Mouse (Mus musculus) midbrain, embryonic 14.5 days (tissue): ENCODE measurements around the gene Kcnip1. TPM values are rescaled to one million over a fixed set of nuclear protein-coding genes. Genes with fewer than 3 reads are reported as not detected.

ENCODE experiments used
- ATAC-seq: fragments of 200-750 bp; cut with Nextera tagmentation; 2 replicates; pipeline ENCODE4 v1.8.0; 2017; ENCODE audit warnings: moderate number of reproducible peaks, moderate library complexity; ENCODE audit not compliant: low FRiP score, low TSS enrichment
- DNase-seq: peaks from one replicate; pipeline ENCODE4 v3.0.0-alpha.2; 2015
- H3K27ac ChIP-seq: fragments of 300-500 bp; sonication (generic); replicated peaks from 2 replicates; pipeline ENCODE4 v1.5.1; 2014; ENCODE audit warnings: mild to moderate bottlenecking, low read depth, low read length, moderate library complexity
- H3K27me3 ChIP-seq: fragments of 300-500 bp; sonication (generic); 2 replicates; pipeline ENCODE4 v1.6.1; 2014; ENCODE audit warnings: low read length, control low read depth, mixed read lengths; ENCODE audit not compliant: control insufficient read depth, insufficient read depth
- H3K36me3 ChIP-seq: fragments of 300-500 bp; sonication (generic); 2 replicates; pipeline ENCODE4 v1.6.1; 2014; ENCODE audit warnings: low read length, control low read depth; ENCODE audit not compliant: control insufficient read depth, insufficient read depth
- H3K4me1 ChIP-seq: fragments of 300-500 bp; sonication (generic); 2 replicates; pipeline ENCODE4 v1.6.1; 2014; ENCODE audit warnings: mild to moderate bottlenecking, antibody characterized with exemption, low read length, control low read depth; ENCODE audit not compliant: control insufficient read depth, insufficient read depth
- H3K4me2 ChIP-seq: fragments of 300-500 bp; sonication (generic); 2 replicates; pipeline ENCODE4 v1.6.1; 2014; ENCODE audit warnings: mild to moderate bottlenecking, low read length, moderate library complexity
- H3K4me3 ChIP-seq: fragments of 300-500 bp; sonication (generic); replicated peaks from 2 replicates; pipeline ENCODE4 v1.5.1; 2014; ENCODE audit warnings: low read depth, low read length
- H3K9ac ChIP-seq: fragments of 300-500 bp; sonication (generic); replicated peaks from 2 replicates; pipeline ENCODE4 v1.6.1; 2014; ENCODE audit warnings: mild to moderate bottlenecking, low read length, moderate library complexity
- H3K9me3 ChIP-seq: fragments of 300-500 bp; sonication (generic); 2 replicates; pipeline ENCODE4 v1.6.1; 2016; ENCODE audit warnings: low read length, control low read depth, mixed read lengths; ENCODE audit not compliant: control insufficient read depth
- WGBS: fragments of 180-500 bp; shearing (Covaris S2); extraction: QIAGEN DNeasy Blood & Tissue Kit; methylation state at CpG from one replicate; pipeline ENCODE4 v1.1.7; 2014; 5-methylcytosine and 5-hydroxymethylcytosine counted together
- polyA plus RNA-seq: library from polyadenylated mRNA; unstranded; fragments of >200 nt; fragmentation: Nextera tagmentation; extraction: Ambion mirVana; gene quantifications from 2 replicates; pipeline ENCODE4 v1.2.1, GENCODE M21; 2014

Gene Kcnip1
- polyA plus RNA-seq, 1 experiment from 2014 or later = 76.5 TPM

GRCm38 (mm10) chr11:33972114-33972513, 20.8 kb downstream of the Kcnip1 start:
- ATAC-seq (no peak), DNase-seq (no peak)
- Histone ChIP-seq H3K4me1 (no peaks in the 10 kb centered on the region), H3K36me3 (no peaks in the 10 kb centered on the region), H3K9ac (no peak overlapping the region), H3K9me3 (no peaks in the 10 kb centered on the region), H3K27me3 (no peaks in the 10 kb centered on the region), H3K27ac (no peak overlapping the region), H3K4me2 (no peak overlapping the region), H3K4me3 (no peak overlapping the region)
- WGBS = 86% methylated on average over 7 of the region's 7 CpGs

- Histone ChIP-seq H3K4me1 (no peaks in the 10 kb centered on the region), H3K27me3 (no peaks in the 10 kb centered on the region), H3K9me3 (no peaks in the 10 kb centered on the region), H3K4me2 (no peak overlapping the region), H3K36me3 (no peaks in the 10 kb centered on the region), H3K9ac (no peak overlapping the region), H3K27ac (no peak overlapping the region), H3K4me3 (no peak overlapping the region)
- DNase-seq (no peak), ATAC-seq (no peak)
- WGBS = 87% methylated on average over 3 of the region's 3 CpGs
Observed at GRCm38 (mm10) chr11:33969199-33969598, 23.8 kb downstream of the Kcnip1 start.

GRCm38 (mm10) chr11:33967708-33968107, 25.2 kb downstream of the Kcnip1 start:
- no peaks in the 10 kb centered on the region for H3K36me3 ChIP-seq
- H3K9ac ChIP-seq = no peak overlapping the region
- no peak overlapping the region for H3K27ac ChIP-seq
- 91% methylated on average over 4 of the region's 4 CpGs for WGBS
- no peak for ATAC-seq
- H3K9me3 ChIP-seq = no peaks in the 10 kb centered on the region
- H3K4me2 ChIP-seq = no peak overlapping the region
- H3K27me3 ChIP-seq = no peaks in the 10 kb centered on the region
- DNase-seq = no peak
- no peaks in the 10 kb centered on the region for H3K4me1 ChIP-seq
- no peak overlapping the region for H3K4me3 ChIP-seq

- no peak for ATAC-seq
Observed at GRCm38 (mm10) chr11:33965380-33965779, 27.6 kb downstream of the Kcnip1 start.

DNA sequence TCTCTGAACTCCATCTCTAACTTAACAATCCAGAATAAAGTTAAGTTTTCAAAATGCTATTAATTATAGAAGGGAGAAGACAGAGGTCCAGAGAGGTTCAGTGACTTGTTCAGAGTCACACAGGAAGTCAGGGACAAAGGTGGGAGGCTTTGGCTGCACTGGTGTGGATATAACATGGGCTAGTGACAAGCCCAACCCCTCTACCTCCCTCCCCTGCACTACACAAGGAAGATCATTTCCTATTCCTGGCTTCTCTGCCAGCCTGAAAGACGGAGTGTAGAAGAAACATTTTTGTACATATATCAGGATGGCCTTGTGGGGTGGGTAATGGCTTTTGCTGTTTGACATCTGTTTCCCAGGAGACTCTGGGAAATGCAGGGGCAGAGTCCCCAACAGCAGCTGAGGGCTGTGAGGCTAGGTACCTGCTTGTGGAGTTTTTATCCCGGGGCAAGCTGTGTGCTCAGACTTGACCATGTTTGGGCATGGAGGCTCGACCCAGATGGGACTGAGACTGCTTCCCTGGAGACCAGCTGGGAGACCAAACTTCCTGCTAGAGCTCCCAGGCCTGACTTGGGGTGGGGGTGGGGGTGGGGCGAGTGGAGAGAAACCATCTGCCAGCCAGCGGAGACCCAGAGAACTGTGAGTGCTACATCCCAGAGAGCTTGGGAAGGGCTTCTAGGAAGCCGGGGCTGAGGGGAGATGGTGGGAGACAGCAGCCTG, 30.1 kb downstream of the Kcnip1 start, which contains the start of gene Kcnmb1:
Kcnmb1 (plus strand) TSS at position 326 of the 720 bp plus-strand sequence.
- no peak within 1 kb of the TSS for H3K9ac ChIP-seq
- H3K27ac ChIP-seq = no peak within 1 kb of the TSS
- H3K9me3 ChIP-seq = no peaks in the 10 kb centered on the region
- no peaks in the 10 kb centered on the region for H3K4me1 ChIP-seq
- WGBS = 55% methylated on average over 6 of the region's 6 CpGs
- H3K36me3 ChIP-seq = no peaks in the 10 kb centered on the region
- H3K4me3 ChIP-seq = no peak within 1 kb of the TSS
- DNase-seq (peak; percentile 13), ATAC-seq (no peak)
- no peaks in the 10 kb centered on the region for H3K27me3 ChIP-seq
- no peak within 1 kb of the TSS for H3K4me2 ChIP-seq

More at GRCm38 (mm10) chr11:33965380-33965779, 27.6 kb downstream of the Kcnip1 start:
- Histone ChIP-seq H3K36me3 (no peaks in the 10 kb centered on the region), H3K27me3 (no peaks in the 10 kb centered on the region), H3K9me3 (no peaks in the 10 kb centered on the region), H3K27ac (no peak overlapping the region), H3K4me2 (no peak overlapping the region), H3K4me3 (no peak overlapping the region), H3K9ac (no peak overlapping the region), H3K4me1 (no peaks in the 10 kb centered on the region)
- WGBS = 51% methylated on average over 2 of the region's 2 CpGs
- no peak for DNase-seq

- no peak overlapping the region for H3K9ac ChIP-seq
- H3K4me2 ChIP-seq = no peak overlapping the region
- H3K27me3 ChIP-seq = no peaks in the 10 kb centered on the region
- no peaks in the 10 kb centered on the region for H3K36me3 ChIP-seq
- no peak overlapping the region for H3K4me3 ChIP-seq
- DNase-seq (no peak), ATAC-seq (no peak)
- WGBS = 58% methylated on average over 7 of the region's 7 CpGs
- no peaks in the 10 kb centered on the region for H3K4me1 ChIP-seq
- no peaks in the 10 kb centered on the region for H3K9me3 ChIP-seq
- H3K27ac ChIP-seq = no peak overlapping the region
Observed at GRCm38 (mm10) chr11:33962178-33962577, 30.8 kb downstream of the Kcnip1 start.

DNA sequence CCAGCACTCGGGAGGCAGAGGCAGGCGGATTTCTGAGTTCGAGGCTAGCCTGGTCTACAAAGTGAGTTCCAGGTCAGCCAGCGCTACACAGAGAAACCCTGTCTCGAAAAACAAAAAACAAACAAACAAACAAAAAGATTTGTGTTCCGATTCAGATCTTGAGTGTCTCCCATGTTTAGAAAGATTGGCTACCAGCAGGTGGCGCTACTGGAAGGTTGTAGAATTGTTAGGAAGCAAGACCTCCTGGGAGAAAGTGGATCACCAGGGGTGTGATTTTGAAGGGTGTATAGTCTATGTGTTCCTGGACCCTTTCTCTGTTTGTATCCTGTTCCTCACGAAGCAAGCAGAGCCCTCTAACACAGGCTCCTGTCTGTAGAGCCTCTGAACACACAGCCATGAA, 34.2 kb downstream of the Kcnip1 start:
- WGBS = 83% methylated on average over 8 of the region's 8 CpGs
- ATAC-seq = no peak
- Histone ChIP-seq H3K4me1 (no peaks in the 10 kb centered on the region), H3K9ac (no peak overlapping the region), H3K4me2 (no peak overlapping the region), H3K27ac (no peak overlapping the region), H3K9me3 (no peaks in the 10 kb centered on the region), H3K36me3 (no peaks in the 10 kb centered on the region), H3K4me3 (no peak overlapping the region), H3K27me3 (no peaks in the 10 kb centered on the region)
- peak; percentile 43 for DNase-seq

- no peak overlapping the region for H3K9ac ChIP-seq
- WGBS = 80% methylated on average over 6 of the region's 6 CpGs
- H3K36me3 ChIP-seq = no peaks in the 10 kb centered on the region
- no peak overlapping the region for H3K27ac ChIP-seq
- DNase-seq (no peak), ATAC-seq (no peak)
- H3K4me3 ChIP-seq = no peak overlapping the region
- no peaks in the 10 kb centered on the region for H3K9me3 ChIP-seq
- no peaks in the 10 kb centered on the region for H3K4me1 ChIP-seq
- no peak overlapping the region for H3K4me2 ChIP-seq
- no peaks in the 10 kb centered on the region for H3K27me3 ChIP-seq
Observed at GRCm38 (mm10) chr11:33957595-33957994, 35.4 kb downstream of the Kcnip1 start.

- WGBS = 84% methylated on average over 5 of the region's 5 CpGs
- Histone ChIP-seq H3K9ac (no peak overlapping the region), H3K27me3 (no peaks in the 10 kb centered on the region), H3K4me1 (no peaks in the 10 kb centered on the region), H3K4me3 (no peak overlapping the region), H3K9me3 (no peaks in the 10 kb centered on the region), H3K36me3 (no peaks in the 10 kb centered on the region), H3K4me2 (no peak overlapping the region), H3K27ac (no peak overlapping the region)
- DNase-seq (no peak), ATAC-seq (no peak)
Observed at GRCm38 (mm10) chr11:33956623-33957022, 36.3 kb downstream of the Kcnip1 start.
